Mouse (Mus musculus) cerebellum, adult 2 months (tissue): ENCODE data around the gene Bicd2. TPM values are rescaled to one million over a fixed set of nuclear protein-coding genes. Genes with fewer than 3 reads are reported as not detected.
"Not testable (repeated sequence)": the region's sequence is repeated elsewhere in the genome, so short reads cannot be mapped to it uniquely, and the experiment has no call there.

Experiments used
- DNase-seq, 2 experiments: peaks; one replicate each; pipeline ENCODE4 v3.0.0; 2021
- H3K27ac ChIP-seq: fragments of 200-500 bp; 2 replicates; pipeline ENCODE4 v1.5.1; 2012; ENCODE audit warnings: low read length, control low read depth, inconsistent platforms; ENCODE audit not compliant: insufficient read depth
- H3K27me3 ChIP-seq: fragments of 200-500 bp; 2 replicates; pipeline ENCODE4 v1.6.1; 2012; ENCODE audit warnings: inconsistent platforms, mild to moderate bottlenecking, low read length, moderate library complexity; ENCODE audit not compliant: control insufficient read depth, insufficient read depth
- H3K4me1 ChIP-seq: fragments of 200-500 bp; 2 replicates; pipeline ENCODE4 v1.6.1; 2011; ENCODE audit warnings: low read length; ENCODE audit not compliant: control insufficient read depth, insufficient read depth
- H3K4me3 ChIP-seq: fragments of 200-500 bp; replicated peaks from 2 replicates; pipeline ENCODE3; 2011; ENCODE audit warnings: mild to moderate bottlenecking, low read depth, low read length, control low read depth; ENCODE audit not compliant: insufficient read depth
- CTCF ChIP-seq: fragments of 200-500 bp; IDR thresholded peaks from 2 replicates; pipeline ENCODE4 v1.5.1; 2011; ENCODE audit warnings: low read depth, mild to moderate bottlenecking, control low read depth, low read length, moderate library complexity, borderline replicate concordance; ENCODE audit not compliant: insufficient read depth
- POLR2A ChIP-seq: fragments of 200-500 bp; IDR thresholded peaks from 2 replicates; pipeline ENCODE4 v1.6.1; 2011; ENCODE audit warnings: low read length, control low read depth, borderline replicate concordance; ENCODE audit not compliant: insufficient read depth
- WGBS: fragments of 180-500 bp; shearing (Covaris S2); methylation state at CpG from one replicate; pipeline ENCODE4 v1.1.7; 2018; 5-methylcytosine and 5-hydroxymethylcytosine counted together
- polyA plus RNA-seq: library from polyadenylated mRNA; depleted of rRNA; stranded (reverse); fragments of >200 nt; gene quantifications from 2 replicates; pipeline ENCODE4 v1.2.3, GENCODE M21; 2012

Bicd2 gene
- polyA plus RNA-seq, 1 experiment: 50.7 TPM

DNA sequence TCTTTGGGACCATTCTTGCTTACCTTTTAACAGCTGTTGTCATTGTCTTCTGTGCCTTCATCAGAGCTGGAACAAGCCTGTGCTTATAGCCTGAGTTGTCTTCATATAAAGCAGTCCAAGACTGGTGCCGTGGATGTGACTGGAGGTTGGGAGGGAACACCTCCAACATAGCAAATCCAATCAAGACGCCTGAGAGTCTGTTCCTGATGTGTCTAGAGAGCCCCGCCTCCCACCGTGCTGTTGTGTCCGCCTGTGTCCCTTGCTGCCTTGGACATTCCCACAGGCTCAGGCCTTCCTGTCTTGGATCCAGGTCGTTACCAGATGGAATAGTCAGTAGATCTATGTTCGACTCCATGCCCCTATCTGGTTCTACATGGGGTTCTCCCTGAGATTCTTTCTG lies 14.7 kb downstream of the Bicd2 start:
- DNase-seq: peak in 1 of 2 experiments; percentile 12
- Histone ChIP-seq H3K4me1 (peaks cover 26% of the 10 kb centered on the region), H3K4me3 (no peak overlapping the region), H3K27ac (no peak overlapping the region), H3K27me3 (no peaks in the 10 kb centered on the region)
- TF ChIP-seq CTCF: no peak
- no peak for TF ChIP-seq POLR2A
- 64% methylated on average over 7 of the region's 7 CpGs for WGBS

DNA sequence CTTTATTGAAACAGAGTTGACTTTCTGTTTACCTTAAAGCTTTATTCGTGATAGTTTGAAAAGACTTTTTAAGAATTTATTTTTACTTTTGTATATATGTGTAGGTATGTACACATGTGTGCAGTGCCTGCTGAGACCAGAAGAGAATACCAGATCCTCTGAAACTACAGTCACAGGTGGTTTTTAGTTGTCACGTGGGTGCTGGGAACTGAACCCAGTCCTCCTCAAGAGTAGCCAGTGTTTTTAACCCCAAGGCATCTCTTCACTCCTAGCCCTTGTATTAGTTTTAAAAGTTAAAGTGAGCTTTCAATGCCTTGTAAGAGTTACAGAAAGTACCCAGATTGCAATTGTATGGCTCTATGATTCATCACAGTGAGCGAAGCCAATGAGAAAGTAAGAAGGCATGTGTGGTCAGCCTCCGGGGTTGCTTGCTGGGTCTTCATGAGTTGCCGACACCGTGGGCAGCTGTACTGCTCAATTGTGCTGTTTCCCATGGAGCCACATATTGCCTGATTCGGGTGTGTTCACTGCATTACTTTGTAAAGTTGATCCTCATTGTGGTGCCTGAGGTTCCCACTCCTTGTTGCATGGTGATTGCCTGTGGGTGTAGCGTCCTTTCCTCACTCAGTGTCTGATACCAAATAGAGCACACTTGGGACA lies 16.1 kb downstream of the Bicd2 start:
- WGBS: 96% methylated on average over 8 of the region's 8 CpGs
- DNase-seq: peak in 1 of 2 experiments; percentile 3
- Histone ChIP-seq H3K27ac (no peak overlapping the region), H3K27me3 (no peaks in the 10 kb centered on the region), H3K4me1 (peaks cover 25% of the 10 kb centered on the region), H3K4me3 (no peak overlapping the region)
- TF ChIP-seq POLR2A (no peak), CTCF (no peak)

GRCm38 (mm10) chr13:49358184-49358583 lies 16.8 kb downstream of the Bicd2 start:
- Histone ChIP-seq H3K27ac (no peak overlapping the region), H3K4me3 (no peak overlapping the region), H3K4me1 (peaks cover 24% of the 10 kb centered on the region), H3K27me3 (no peaks in the 10 kb centered on the region)
- 92% methylated on average over 3 of the region's 3 CpGs for WGBS
- no peak for DNase-seq
- TF ChIP-seq POLR2A (no peak), CTCF (no peak)

DNA sequence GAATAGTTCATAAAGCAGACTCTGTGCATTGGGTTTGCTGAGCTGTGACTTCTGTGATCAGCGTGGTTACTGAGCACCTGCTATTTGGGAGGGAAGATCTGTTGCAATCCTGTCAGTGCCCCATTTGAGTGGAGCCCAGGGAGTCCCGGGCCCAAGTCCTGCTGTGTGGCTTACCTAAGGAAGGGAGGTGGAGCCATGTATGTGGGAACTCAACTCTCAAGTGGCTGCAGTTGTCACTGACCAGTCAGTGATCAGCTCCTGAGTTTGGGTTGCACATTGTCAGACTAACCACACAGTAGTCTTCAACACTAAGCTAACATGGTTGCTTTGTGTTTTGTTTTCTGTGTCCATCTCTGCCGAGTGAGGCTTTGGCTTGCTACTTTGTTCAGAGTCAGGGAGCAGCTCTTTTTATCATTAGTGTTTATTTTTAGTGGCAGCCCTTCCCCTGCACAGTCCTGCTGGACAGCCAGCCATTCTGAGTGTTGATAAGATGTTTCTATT lies 19.6 kb downstream of the Bicd2 start:
- Histone ChIP-seq H3K27ac (no peak overlapping the region), H3K27me3 (no peaks in the 10 kb centered on the region), H3K4me3 (no peak overlapping the region), H3K4me1 (peaks cover 33% of the 10 kb centered on the region)
- WGBS: 1% methylated on average over 3 of the region's 3 CpGs
- no peak for TF ChIP-seq POLR2A
- no peak for DNase-seq

DNA sequence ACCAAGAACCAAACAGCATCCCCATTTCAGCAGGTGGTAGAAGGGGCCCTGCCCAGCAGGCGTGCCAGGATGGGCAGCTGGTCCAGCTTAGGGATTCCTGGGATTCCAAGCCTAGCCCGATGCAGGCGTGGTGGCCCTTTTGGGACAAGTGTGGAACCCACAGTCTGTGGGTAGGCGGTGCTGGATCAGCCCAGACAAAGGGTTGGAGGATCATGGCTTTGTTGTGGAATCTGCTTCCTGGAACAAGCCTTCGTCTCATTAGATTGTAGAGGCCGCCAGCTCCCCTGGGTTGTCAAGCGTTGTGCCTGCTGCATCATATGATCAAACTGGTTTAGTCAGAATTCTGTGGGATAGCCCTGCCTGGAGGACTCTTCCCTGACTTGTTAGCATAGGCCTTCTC lies 21.0 kb downstream of the Bicd2 start:
- Histone ChIP-seq H3K4me1 (peaks cover 45% of the 10 kb centered on the region), H3K27me3 (no peaks in the 10 kb centered on the region), H3K4me3 (no peak overlapping the region), H3K27ac (0 out of 2 replicates have a peak overlapping the region, but pooled peaks have one; percentile 34)
- TF ChIP-seq POLR2A (no peak), CTCF (no peak)
- 35% methylated on average over 7 of the region's 7 CpGs for WGBS
- no peak for DNase-seq

DNA sequence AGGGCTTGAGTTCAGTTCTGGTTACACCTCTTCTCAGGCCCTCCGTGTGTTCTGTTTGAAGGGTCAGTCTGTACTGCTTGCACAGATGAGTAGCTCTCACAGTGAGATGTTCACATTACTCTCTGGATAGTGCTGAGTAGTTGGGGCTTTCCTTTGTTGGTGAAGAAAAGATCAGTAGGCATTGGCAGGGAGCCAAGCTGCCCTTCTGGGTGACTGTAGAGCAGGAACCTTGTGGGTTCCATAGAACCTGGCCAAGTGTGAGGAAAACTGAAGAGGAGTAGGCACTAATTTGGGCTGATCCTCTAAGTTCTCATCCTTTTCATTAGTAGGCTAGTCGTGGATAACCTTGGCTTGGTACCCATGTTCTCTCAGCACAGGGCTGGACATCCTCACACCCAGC lies 21.4 kb downstream of the Bicd2 start:
- no peak for TF ChIP-seq POLR2A
- no peak for TF ChIP-seq CTCF
- WGBS: 35% methylated on average over 2 of the region's 2 CpGs
- DNase-seq: peak; percentile 41 to 46
- Histone ChIP-seq H3K27ac (0 out of 2 replicates have a peak overlapping the region, but pooled peaks have one; percentile 34), H3K4me3 (no peak overlapping the region), H3K4me1 (peaks cover 45% of the 10 kb centered on the region), H3K27me3 (no peaks in the 10 kb centered on the region)

- TF ChIP-seq CTCF: no peak
- no peak for TF ChIP-seq POLR2A
- no peaks in the 10 kb centered on the region for H3K27me3 ChIP-seq
- no peak overlapping the region for H3K27ac ChIP-seq
- no peak for DNase-seq
- H3K4me1 ChIP-seq: peaks cover 45% of the 10 kb centered on the region
- H3K4me3 ChIP-seq: no peak overlapping the region
- 39% methylated on average over 2 of the region's 2 CpGs for WGBS
Measured at GRCm38 (mm10) chr13:49364716-49365115, 23.3 kb downstream of the Bicd2 start.

DNA sequence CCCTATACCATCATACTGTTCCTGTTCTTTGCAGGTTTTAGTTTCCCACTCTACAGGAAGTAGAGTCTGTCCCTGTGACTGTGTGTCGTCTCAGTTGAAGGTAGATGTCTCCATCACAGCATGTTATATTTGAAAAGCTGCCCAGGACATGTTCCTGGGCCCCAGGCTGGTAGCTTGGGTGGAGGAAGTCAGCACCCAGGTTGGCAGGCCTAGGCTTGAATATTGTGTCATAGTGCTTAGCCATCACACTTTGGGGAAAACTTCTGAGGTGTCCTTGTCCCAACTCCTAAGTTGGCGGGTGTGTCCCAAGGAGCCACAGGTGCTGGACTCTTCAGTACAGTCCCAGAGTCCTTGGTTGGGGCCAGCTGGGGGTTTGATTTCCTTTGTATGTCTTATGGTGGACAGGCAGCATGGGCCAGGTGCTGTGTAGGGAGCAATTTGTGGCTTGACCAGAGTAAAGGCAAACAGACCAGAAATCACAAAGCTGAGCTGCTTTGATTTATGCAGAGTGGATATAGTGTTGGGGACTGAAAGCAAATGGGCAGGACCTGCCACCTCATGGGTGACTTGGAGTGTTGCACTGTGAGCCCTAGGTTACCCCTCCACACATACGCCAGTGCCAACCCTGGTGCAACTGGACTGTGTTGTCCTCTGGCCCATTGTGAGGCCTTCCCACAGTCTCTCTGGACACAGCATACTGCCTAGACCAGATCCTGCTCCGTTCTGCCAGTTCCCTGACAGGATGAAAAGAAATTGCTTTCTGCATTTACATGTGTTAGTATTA lies 26.5 kb downstream of the Bicd2 start:
- Histone ChIP-seq H3K27me3 (no peaks in the 10 kb centered on the region), H3K4me1 (peaks cover 51% of the 10 kb centered on the region), H3K4me3 (no peak overlapping the region), H3K27ac (no peak overlapping the region)
- no peak for DNase-seq
- TF ChIP-seq CTCF: no peak
- no peak for TF ChIP-seq POLR2A
- WGBS: 62% methylated on average over 4 of the region's 4 CpGs

- Histone ChIP-seq H3K4me3 (no peak overlapping the region), H3K27me3 (no peaks in the 10 kb centered on the region), H3K4me1 (peaks cover 42% of the 10 kb centered on the region), H3K27ac (no peak overlapping the region)
- TF ChIP-seq POLR2A (no peak), CTCF (no peak)
- WGBS: 92% methylated on average over 10 of the region's 10 CpGs
- DNase-seq: no peak
Measured at GRCm38 (mm10) chr13:49369404-49369803, 28.0 kb downstream of the Bicd2 start.

GRCm38 (mm10) chr13:49370216-49370615 lies 28.8 kb downstream of the Bicd2 start:
- 78% methylated on average over 6 of the region's 6 CpGs for WGBS
- not testable (repeated sequence) for H3K4me3 ChIP-seq, H3K27ac ChIP-seq, DNase-seq, H3K27me3 ChIP-seq
- H3K4me1 ChIP-seq: peaks cover 36% of the 10 kb centered on the region

GRCm38 (mm10) chr13:49370916-49371315 lies 29.5 kb downstream of the Bicd2 start:
- H3K4me1 ChIP-seq: peaks cover 31% of the 10 kb centered on the region
- H3K27ac ChIP-seq: 0 out of 2 replicates have a peak overlapping the region, but pooled peaks have one; percentile 32
- WGBS: 77% methylated on average over 5 of the region's 5 CpGs
- H3K27me3 ChIP-seq, DNase-seq, H3K4me3 ChIP-seq: not testable (repeated sequence)
